Mouse (Mus musculus) small intestine, adult 2 months (tissue): ENCODE measurements around the gene Olfr818. TPM values are rescaled to one million over a fixed set of nuclear protein-coding genes. Genes with fewer than 3 reads are reported as not detected.
"Not testable (repeated sequence)": the region's sequence is repeated elsewhere in the genome, so short reads cannot be mapped to it uniquely, and the experiment has no call there.

ENCODE experiments used
- H3K27ac ChIP-seq: fragments of 200-500 bp; 2 replicates; pipeline ENCODE4 v1.5.1; 2012; ENCODE audit warnings: low read depth, low read length, control low read depth, inconsistent platforms; ENCODE audit not compliant: insufficient read depth
- H3K27me3 ChIP-seq: fragments of 200-500 bp; 2 replicates; pipeline ENCODE4 v1.6.1; 2012; ENCODE audit warnings: mild to moderate bottlenecking, moderate library complexity, low read length, inconsistent platforms; ENCODE audit not compliant: control insufficient read depth, insufficient read depth
- H3K36me3 ChIP-seq: fragments of 200-500 bp; 2 replicates; pipeline ENCODE4 v1.6.1; 2012; ENCODE audit warnings: mild to moderate bottlenecking, low read length, control low read depth, inconsistent platforms; ENCODE audit not compliant: control insufficient read depth, insufficient read depth
- H3K4me1 ChIP-seq: fragments of 200-500 bp; 2 replicates; pipeline ENCODE4 v1.6.1; 2012; ENCODE audit warnings: low read length, inconsistent platforms, mixed read lengths; ENCODE audit not compliant: control insufficient read depth, insufficient read depth, insufficient read length
- H3K4me3 ChIP-seq: fragments of 200-500 bp; 2 replicates; pipeline ENCODE4 v1.5.1; 2012; ENCODE audit warnings: low read depth, mild to moderate bottlenecking, control low read depth, inconsistent platforms, low read length, moderate library complexity
- CTCF ChIP-seq: fragments of 200-500 bp; IDR thresholded peaks from 2 replicates; pipeline ENCODE4 v1.5.1; 2012; ENCODE audit warnings: low read depth, mild to moderate bottlenecking, control low read depth, inconsistent platforms, low read length, moderate library complexity, mixed read lengths; ENCODE audit not compliant: insufficient replicate concordance, insufficient read length; ENCODE audit errors: extremely low read depth
- POLR2A ChIP-seq: fragments of 200-500 bp; IDR thresholded peaks from 2 replicates; pipeline ENCODE4 v1.6.1; 2012; ENCODE audit warnings: low read depth, mild to moderate bottlenecking, control low read depth, inconsistent platforms, low read length, moderate library complexity
- WGBS: fragments of 180-500 bp; shearing (Covaris S2); methylation state at CpG from one replicate; pipeline ENCODE4 v1.1.7; 2018; 5-methylcytosine and 5-hydroxymethylcytosine counted together
- polyA plus RNA-seq: library from polyadenylated mRNA; depleted of rRNA; stranded (reverse); fragments of >200 nt; gene quantifications from 2 replicates; pipeline ENCODE4 v1.2.3, GENCODE M21; 2012; rRNA removed

Gene Olfr818
- polyA plus RNA-seq = not detected in 2 replicates

DNA sequence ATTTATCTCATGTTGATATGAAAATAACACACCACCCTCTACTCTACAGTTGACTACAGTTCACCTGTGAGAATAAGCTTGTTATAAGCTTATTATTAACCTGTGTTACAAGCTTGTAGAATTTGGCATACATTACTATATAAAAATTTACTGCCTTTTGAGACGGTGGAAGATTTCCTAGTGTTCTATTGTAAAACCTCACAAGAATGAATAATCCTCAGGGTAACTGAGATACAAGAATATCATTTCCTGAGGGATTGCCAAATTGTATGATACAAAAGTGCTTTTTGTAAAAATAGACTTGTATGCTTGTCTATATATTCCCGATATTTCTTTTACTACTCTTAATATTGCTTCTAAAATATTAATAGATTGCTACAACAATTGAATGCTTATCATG, at the start of gene Olfr818:
Gene Olfr818, minus strand, starts transcription at position 101 of the 400 bp plus-strand sequence.
- Histone ChIP-seq H3K27me3 (no peaks in the 10 kb centered on the region), H3K27ac (no peak within 1 kb of the TSS), H3K4me1 (no peaks in the 10 kb centered on the region), H3K36me3 (no peaks in the 10 kb centered on the region), H3K4me3 (no peak within 1 kb of the TSS)
- WGBS = 84% methylated on average over 2 of the region's 2 CpGs
- TF ChIP-seq POLR2A (no peak), CTCF (no peak)

DNA sequence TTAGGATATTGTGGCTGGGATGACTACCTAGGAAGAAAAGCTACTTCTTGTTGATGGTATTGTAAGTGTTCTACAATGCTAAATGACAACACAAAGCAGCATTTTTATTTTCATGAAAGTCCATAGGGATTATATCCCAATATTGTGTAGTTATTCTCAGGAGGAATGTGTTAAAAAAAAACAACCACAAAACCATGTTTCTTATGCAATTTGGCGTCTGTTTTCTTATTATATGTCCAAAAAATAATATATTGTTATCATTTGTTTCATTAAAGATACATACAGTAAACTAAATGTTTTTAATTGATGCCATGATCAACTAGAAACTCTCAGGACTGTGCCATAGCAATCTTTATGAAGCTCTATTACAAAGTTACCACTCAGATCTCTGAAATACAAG, 36.1 kb upstream of the Olfr818 start, which contains the start of gene Gm10310:
Gene Gm10310, minus strand, starts transcription at position 101 of the 400 bp plus-strand sequence.
- H3K4me1 ChIP-seq, H3K36me3 ChIP-seq, H3K27me3 ChIP-seq, H3K4me3 ChIP-seq, H3K27ac ChIP-seq: not testable (repeated sequence)
- WGBS = no CpG with 5 or more reads among the region's 1 CpGs

DNA sequence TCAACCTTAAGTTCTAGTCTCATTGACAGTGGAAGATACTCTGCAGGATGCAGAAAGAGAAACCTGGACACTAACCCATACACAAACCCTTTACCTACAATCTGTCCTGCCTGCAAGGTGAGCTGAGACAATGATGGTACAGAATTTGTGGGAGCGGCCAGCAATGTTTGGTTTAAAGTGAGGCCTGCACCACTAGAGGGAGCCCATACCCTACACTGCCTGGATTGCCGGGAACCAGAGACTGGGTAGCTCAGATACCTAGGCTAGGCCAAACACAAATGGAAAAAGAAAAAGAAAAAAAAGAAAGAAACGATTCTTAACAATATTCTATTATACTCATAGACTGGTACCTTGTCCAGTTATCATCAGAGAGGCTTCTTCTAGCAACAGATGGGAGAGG, 33.0 kb upstream of the Olfr818 start:
- H3K4me1 ChIP-seq, H3K36me3 ChIP-seq, H3K27ac ChIP-seq, H3K4me3 ChIP-seq, H3K27me3 ChIP-seq: not testable (repeated sequence)
- whole genome bisulfite sequencing = no CpG with 5 or more reads among the region's 3 CpGs

- not testable (repeated sequence) for H3K27ac ChIP-seq, H3K4me3 ChIP-seq, H3K27me3 ChIP-seq, H3K36me3 ChIP-seq, H3K4me1 ChIP-seq
- no CpG with 5 or more reads among the region's 2 CpGs for WGBS
Observed at GRCm38 (mm10) chr10:129976040-129976439, 27.1 kb upstream of the Olfr818 start, which contains the start of gene Olfr247. Gene Olfr247 (minus strand): TSS chr10:129976140.

GRCm38 (mm10) chr10:129972994-129973393, 24.1 kb upstream of the Olfr818 start:
- not testable (repeated sequence) for H3K27me3 ChIP-seq, H3K4me1 ChIP-seq, H3K27ac ChIP-seq, H3K4me3 ChIP-seq, H3K36me3 ChIP-seq
- no CpG with 5 or more reads among the region's 3 CpGs for WGBS

DNA sequence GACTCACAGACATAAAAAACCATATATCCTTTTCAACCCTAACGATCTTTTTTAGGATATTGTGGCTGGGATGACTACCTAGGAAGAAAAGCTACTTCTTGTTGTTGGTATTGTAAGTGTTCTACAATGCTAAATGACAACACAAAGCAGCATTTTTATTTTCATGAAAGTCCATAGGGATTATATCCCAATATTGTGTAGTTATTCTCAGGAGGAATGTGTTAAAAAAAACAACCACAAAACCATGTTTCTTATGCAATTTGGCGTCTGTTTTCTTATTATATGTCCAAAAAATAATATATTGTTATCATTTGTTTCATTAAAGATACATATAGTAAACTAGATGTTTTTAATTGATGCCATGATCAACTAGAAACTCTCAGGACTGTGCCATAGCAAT, 18.3 kb upstream of the Olfr818 start, which contains the start of gene Olfr819:
Gene Olfr819, minus strand, starts transcription at position 101 of the 400 bp plus-strand sequence.
- 71% methylated on average over 2 of the region's 2 CpGs for WGBS
- H3K36me3 ChIP-seq, H3K27me3 ChIP-seq, H3K4me3 ChIP-seq, H3K4me1 ChIP-seq, H3K27ac ChIP-seq: not testable (repeated sequence)

DNA sequence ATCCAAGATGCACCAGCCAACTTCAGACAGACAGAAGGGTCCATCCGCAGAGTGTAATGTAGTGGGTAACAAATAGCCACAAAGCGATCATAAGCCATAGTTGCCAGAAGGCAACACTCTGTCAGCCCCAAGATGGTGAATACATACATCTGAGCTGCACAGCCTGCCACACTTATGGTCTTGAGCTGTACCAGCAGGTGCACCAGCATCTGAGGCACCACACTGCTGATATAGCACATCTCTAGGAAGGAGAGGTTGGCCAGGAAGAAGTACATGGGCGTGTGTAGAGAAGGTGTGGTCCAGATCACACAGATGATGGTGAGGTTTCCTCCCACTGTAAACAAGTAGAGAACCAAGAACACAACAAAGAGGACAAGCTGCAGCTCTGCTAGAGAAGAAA, 17.3 kb upstream of the Olfr818 start:
- WGBS = 94% methylated on average over 2 of the region's 3 CpGs
- not testable (repeated sequence) for H3K4me1 ChIP-seq

DNA sequence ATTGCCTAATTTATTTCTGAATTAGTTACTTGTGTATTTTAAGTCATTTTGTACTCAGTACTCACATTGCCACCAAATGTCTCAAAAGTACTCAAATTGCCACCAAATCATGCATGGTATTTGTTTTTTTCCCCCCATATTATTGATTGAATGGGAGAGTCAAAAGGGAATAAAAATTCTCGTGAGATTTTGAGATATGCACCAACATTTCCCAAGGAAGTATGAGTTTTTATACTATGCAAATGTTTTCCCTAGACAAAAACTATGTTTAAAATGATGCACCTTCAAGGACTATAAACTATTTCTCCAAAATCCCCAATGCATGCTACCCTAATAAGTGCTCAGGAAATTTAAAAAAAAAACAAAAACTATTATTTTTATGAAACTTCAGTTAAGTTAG, 33.4 kb downstream of the Olfr818 start, which contains the start of gene Olfr816:
Gene Olfr816, minus strand, starts transcription at position 101 of the 400 bp plus-strand sequence.
- H3K27me3 ChIP-seq = no peaks in the 10 kb centered on the region
- no peak within 1 kb of the TSS for H3K27ac ChIP-seq
- H3K4me3 ChIP-seq = no peak within 1 kb of the TSS
- 43% methylated on average over 1 of the region's 1 CpGs for WGBS
- no peaks in the 10 kb centered on the region for H3K36me3 ChIP-seq
- TF ChIP-seq CTCF = no peak
- TF ChIP-seq POLR2A = no peak
- H3K4me1 ChIP-seq = no peaks in the 10 kb centered on the region

More for the DNA sequence above, 17.3 kb upstream of the Olfr818 start:
- not testable (repeated sequence) for H3K27me3 ChIP-seq, H3K36me3 ChIP-seq, H3K4me3 ChIP-seq, H3K27ac ChIP-seq

GRCm38 (mm10) chr10:129905767-129906166, 43.1 kb downstream of the Olfr818 start, which contains the start of gene Olfr815:
Gene Olfr815 (minus strand): TSS chr10:129905867.
- not testable (repeated sequence) for H3K4me1 ChIP-seq, H3K27me3 ChIP-seq, H3K27ac ChIP-seq, H3K4me3 ChIP-seq, H3K36me3 ChIP-seq
- WGBS = 25% methylated on average over 1 of the region's 1 CpGs

Other genes with a start within 250 kb of the Olfr818 start
- not detected in 2 replicates for gene Olfr804, start 245.9 kb downstream of the Olfr818 start, polyA plus RNA-seq
- gene Olfr805, start 219.7 kb downstream of the Olfr818 start, polyA plus RNA-seq = not detected in 2 replicates
- gene Olfr806, start 207.2 kb downstream of the Olfr818 start, polyA plus RNA-seq = not detected in 2 replicates
- gene Olfr807, start 191.3 kb downstream of the Olfr818 start, polyA plus RNA-seq = not detected in 2 replicates
- gene Olfr808, start 183.6 kb downstream of the Olfr818 start, polyA plus RNA-seq = not detected in 2 replicates
- gene Olfr809, start 174.5 kb downstream of the Olfr818 start, polyA plus RNA-seq = not detected in 2 replicates
- not detected in 2 replicates for gene Olfr810, start 154.2 kb downstream of the Olfr818 start, polyA plus RNA-seq
- not detected in 2 replicates for gene Olfr811, start 144.7 kb downstream of the Olfr818 start, polyA plus RNA-seq
- gene Olfr812, start 103.0 kb downstream of the Olfr818 start, polyA plus RNA-seq = not detected in 2 replicates
- gene Olfr813, start 93.7 kb downstream of the Olfr818 start, polyA plus RNA-seq = not detected in 2 replicates
- not detected in 2 replicates for gene Olfr814, start 69.2 kb downstream of the Olfr818 start, polyA plus RNA-seq
- gene Olfr815, start 43.2 kb downstream of the Olfr818 start, polyA plus RNA-seq = not detected in 2 replicates
- not detected in 2 replicates for gene Olfr816, start 33.5 kb downstream of the Olfr818 start, polyA plus RNA-seq
- gene Olfr819, start 18.2 kb upstream of the Olfr818 start, polyA plus RNA-seq = not detected in 2 replicates
- not detected in 2 replicates for gene Olfr247, start 27.0 kb upstream of the Olfr818 start, polyA plus RNA-seq
- gene Gm10310, start 36.0 kb upstream of the Olfr818 start, polyA plus RNA-seq = not detected in 2 replicates
- gene Olfr820, start 63.5 kb upstream of the Olfr818 start, polyA plus RNA-seq = not detected in 2 replicates
- not detected in 2 replicates for gene Olfr821, start 81.2 kb upstream of the Olfr818 start, polyA plus RNA-seq
- gene Olfr822, start 122.1 kb upstream of the Olfr818 start, polyA plus RNA-seq = not detected in 2 replicates
- gene Olfr823, start 166.3 kb upstream of the Olfr818 start, polyA plus RNA-seq = not detected in 2 replicates
- gene Olfr824, start 180.9 kb upstream of the Olfr818 start, polyA plus RNA-seq = not detected in 2 replicates
- not detected in 2 replicates for gene Olfr825, start 217.7 kb upstream of the Olfr818 start, polyA plus RNA-seq
- gene Olfr826, start 235.1 kb upstream of the Olfr818 start, polyA plus RNA-seq = not detected in 2 replicates